Mouse (Mus musculus): ENCODE results near the gene Wasl.

Gene Wasl
- long read RNA-seq, experiment 1, partial matches to known transcripts, result 59 of 61 reads
- long read RNA-seq, experiment 1, other reads (novel, unspliced or antisense), result 2 of 61 reads
- long read RNA-seq, experiment 2, partial matches to known transcripts, result 55 of 66 reads
- long read RNA-seq, experiment 2, other reads (novel, unspliced or antisense), result 10 of 66 reads

- intact Hi-C loops (cut with DNase I), result loop anchor here (5.0 kb wide), 2 partner anchors 38 to 138 kb away; partner anchors contain the start of genes Asb15 and Ndufa5
Observed at GRCm38 (mm10) chr6:24664867-24665458, at the start of gene Wasl. Wasl (minus strand) TSS chr6:24665009.

GRCm38 (mm10) chr6:24707499-24707898 is 42.7 kb upstream of the Wasl start:
- intact Hi-C loops (cut with DNase I), result no loop called here

- intact Hi-C loops (cut with DNase I), result no loop called here
Observed at GRCm38 (mm10) chr6:24707090-24707489, 42.3 kb upstream of the Wasl start.

GRCm38 (mm10) chr6:24697216-24697615 is 32.4 kb upstream of the Wasl start:
- intact Hi-C loops (cut with DNase I), result no loop called here

- intact Hi-C loops (cut with DNase I), result no loop called here
Observed at GRCm38 (mm10) chr6:24696117-24696516, 31.3 kb upstream of the Wasl start.

- intact Hi-C loops (cut with DNase I), result no loop called here
Observed at GRCm38 (mm10) chr6:24694455-24695410, 29.9 kb upstream of the Wasl start.

- intact Hi-C loops (cut with DNase I), result no loop called here
Observed at GRCm38 (mm10) chr6:24687871-24688270, 23.1 kb upstream of the Wasl start.

- intact Hi-C loops (cut with DNase I), result no loop called here
Observed at GRCm38 (mm10) chr6:24683113-24683512, 18.3 kb upstream of the Wasl start.

GRCm38 (mm10) chr6:24667829-24668228 is 3.0 kb upstream of the Wasl start:
- intact Hi-C loops (cut with DNase I), result no loop called here

- intact Hi-C loops (cut with DNase I), result no loop called here
Observed at GRCm38 (mm10) chr6:24666248-24666647, 1.4 kb upstream of the Wasl start.

GRCm38 (mm10) chr6:24664133-24664866 is 509 bp downstream of the Wasl start:
- intact Hi-C loops (cut with DNase I), result loop anchor here (5.0 kb wide), 2 partner anchors 37 to 137 kb away; partner anchors contain the start of genes Asb15 and Ndufa5

GRCm38 (mm10) chr6:24663196-24664132 is 1.3 kb downstream of the Wasl start:
- intact Hi-C loops (cut with DNase I), result loop anchor here (5.0 kb wide), 2 partner anchors 36 to 136 kb away; partner anchors contain the start of genes Asb15 and Ndufa5

- intact Hi-C loops (cut with DNase I), result loop anchor here (5.0 kb wide), 2 partner anchors 35 to 135 kb away; partner anchors contain the start of genes Asb15 and Ndufa5
Observed at GRCm38 (mm10) chr6:24662483-24662882, 2.3 kb downstream of the Wasl start.

GRCm38 (mm10) chr6:24661879-24662278 is 2.9 kb downstream of the Wasl start:
- intact Hi-C loops (cut with DNase I), result loop anchor here (5.0 kb wide), 2 partner anchors 35 to 135 kb away; partner anchors contain the start of genes Asb15 and Ndufa5

- intact Hi-C loops (cut with DNase I), result no loop called here
Observed at GRCm38 (mm10) chr6:24657647-24658387, 7.0 kb downstream of the Wasl start.

- intact Hi-C loops (cut with DNase I), result no loop called here
Observed at GRCm38 (mm10) chr6:24656094-24656493, 8.7 kb downstream of the Wasl start.

GRCm38 (mm10) chr6:24651538-24651937 is 13.3 kb downstream of the Wasl start:
- intact Hi-C loops (cut with DNase I), result no loop called here

- intact Hi-C loops (cut with DNase I), result no loop called here
Observed at GRCm38 (mm10) chr6:24650719-24651118, 14.1 kb downstream of the Wasl start.

GRCm38 (mm10) chr6:24648403-24648802 is 16.4 kb downstream of the Wasl start:
- intact Hi-C loops (cut with DNase I), result no loop called here

Data from adrenal gland (tissue).